Mouse (Mus musculus) C2C12 (cell line): ENCODE data around the gene Zbtb18.

Source experiments
- CEBPB ChIP-seq: IDR thresholded peaks from one replicate; pipeline ENCODE4 v1.6.1; 2011; ENCODE audit warnings: low read depth, mild to moderate bottlenecking, control low read depth, moderate library complexity
- CTCF ChIP-seq: IDR thresholded peaks from one replicate; pipeline ENCODE4 v1.5.1; 2011; ENCODE audit not compliant: control insufficient read depth, insufficient read depth, insufficient read length
- MAX ChIP-seq: IDR thresholded peaks from one replicate; pipeline ENCODE4 v1.6.1; 2011; ENCODE audit warnings: mild to moderate bottlenecking, control low read depth
- MYOD1 ChIP-seq: IDR thresholded peaks from one replicate; pipeline ENCODE4 v1.6.1; 2011; ENCODE audit warnings: low read depth; ENCODE audit not compliant: control insufficient read depth, insufficient read length
- USF1 ChIP-seq: IDR thresholded peaks from one replicate; pipeline ENCODE4 v1.6.1; 2011; ENCODE audit warnings: low read depth, mild to moderate bottlenecking, control low read depth, moderate library complexity

DNA sequence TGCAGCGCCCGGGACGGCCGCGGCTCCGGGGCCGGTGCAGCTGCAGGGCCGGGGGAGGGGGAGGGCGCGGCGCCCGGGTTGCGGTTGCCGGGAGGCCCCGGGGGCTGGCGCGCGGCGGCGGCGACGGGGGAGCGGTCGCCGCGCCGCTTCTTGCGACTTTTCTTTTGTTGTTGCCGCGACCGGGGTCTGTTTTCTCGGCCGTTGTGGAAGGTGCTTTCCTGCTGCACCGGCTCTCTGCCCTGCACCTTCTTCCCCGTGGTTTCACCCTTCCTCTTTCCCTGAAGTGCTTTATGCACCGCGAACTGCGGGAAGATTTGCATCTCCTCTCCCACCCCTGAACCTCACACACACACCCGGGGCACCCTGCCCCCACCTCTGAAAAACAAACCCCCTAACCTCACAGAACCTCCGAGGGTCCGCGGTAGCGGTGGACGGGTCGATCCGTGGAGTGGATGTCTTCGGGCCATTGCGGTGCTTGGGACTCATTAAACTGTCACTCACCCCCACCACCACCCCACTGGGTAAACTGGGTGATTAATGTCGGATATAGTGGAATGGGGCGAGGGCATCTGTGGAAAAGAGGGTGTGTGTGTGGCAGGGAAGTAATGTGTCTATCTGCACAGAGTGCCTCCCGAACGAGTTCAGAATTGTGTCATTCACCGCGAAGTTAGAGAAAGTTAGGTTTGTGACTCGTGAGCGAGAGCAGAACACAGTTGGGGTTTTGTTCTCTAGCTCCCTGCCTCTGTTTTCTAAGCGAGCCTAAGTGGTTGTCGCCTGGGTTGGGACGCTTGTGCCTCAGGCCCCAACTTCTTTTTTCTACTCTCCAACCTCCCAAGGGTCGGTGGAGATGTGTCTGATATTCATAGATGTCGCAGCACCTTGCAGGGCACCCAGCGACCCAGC is 921 bp downstream of the Zbtb18 start:
- TF ChIP-seq CTCF (no peak), USF1 (no peak), MAX (no peak), MYOD1 (no peak), CEBPB (no peak)
